Mouse (Mus musculus) limb, embryonic 14.5 days (tissue): ENCODE data around the gene Zmiz1. TPM values are rescaled to one million over a fixed set of nuclear protein-coding genes. Genes with fewer than 3 reads are reported as not detected.

Experiments
- ATAC-seq: fragments of 200-750 bp; cut with Nextera tagmentation; 2 replicates; pipeline ENCODE4 v1.8.0; 2017; ENCODE audit warnings: low read depth, moderate number of reproducible peaks, moderate TSS enrichment; ENCODE audit not compliant: low FRiP score
- DNase-seq: peaks from one replicate; pipeline ENCODE4 v3.0.0-alpha.2; 2015; ENCODE audit warnings: low spot score
- H3K27ac ChIP-seq: fragments of 300-500 bp; sonication (generic); replicated peaks from 2 replicates; pipeline ENCODE4 v1.5.1; 2014; ENCODE audit warnings: low read depth, mild to moderate bottlenecking, low read length, moderate library complexity, mixed read lengths
- H3K27me3 ChIP-seq: fragments of 300-500 bp; sonication (generic); 2 replicates; pipeline ENCODE4 v1.6.1; 2014; ENCODE audit warnings: low read length, mixed read lengths; ENCODE audit not compliant: control insufficient read depth, insufficient read depth
- H3K36me3 ChIP-seq: fragments of 300-500 bp; sonication (generic); 2 replicates; pipeline ENCODE4 v1.6.1; 2014; ENCODE audit warnings: mild to moderate bottlenecking, low read length, moderate library complexity, mixed read lengths; ENCODE audit not compliant: control insufficient read depth, insufficient read depth
- H3K4me1 ChIP-seq: fragments of 300-500 bp; sonication (generic); 2 replicates; pipeline ENCODE4 v1.6.1; 2014; ENCODE audit warnings: antibody characterized with exemption, low read length, mixed read lengths; ENCODE audit not compliant: control insufficient read depth, insufficient read depth
- H3K4me2 ChIP-seq: fragments of 300-500 bp; sonication (generic); replicated peaks from 2 replicates; pipeline ENCODE4 v1.6.1; 2014; ENCODE audit warnings: low read depth, mild to moderate bottlenecking, low read length, moderate library complexity; ENCODE audit not compliant: severe bottlenecking
- H3K4me3 ChIP-seq: fragments of 300-500 bp; sonication (generic); replicated peaks from 2 replicates; pipeline ENCODE4 v1.5.1; 2014; ENCODE audit warnings: low read length
- H3K9ac ChIP-seq: fragments of 300-500 bp; sonication (generic); 2 replicates; pipeline ENCODE4 v1.6.1; 2014; ENCODE audit warnings: mild to moderate bottlenecking, low read depth, low read length, moderate library complexity; ENCODE audit not compliant: severe bottlenecking
- H3K9me3 ChIP-seq: fragments of 300-500 bp; sonication (generic); 2 replicates; pipeline ENCODE4 v1.6.1; 2016; ENCODE audit warnings: low read length; ENCODE audit not compliant: control insufficient read depth
- POLR2A ChIP-seq: fragments of 200-500 bp; IDR thresholded peaks from 2 replicates; pipeline ENCODE4 v1.8.0; 2012; ENCODE audit warnings: inconsistent platforms, mild to moderate bottlenecking, moderate library complexity, borderline replicate concordance; ENCODE audit not compliant: insufficient read depth, insufficient read length; ENCODE audit errors: extremely low read depth
- WGBS: fragments of 180-500 bp; shearing (Covaris S2); extraction: QIAGEN DNeasy Blood & Tissue Kit; methylation state at CpG from one replicate; pipeline ENCODE4 v1.1.7; 2014; 5-methylcytosine and 5-hydroxymethylcytosine counted together
- polyA plus RNA-seq, 2 experiments: library from polyadenylated mRNA; depleted of rRNA in 1 of 2; stranded (reverse) in 1 of 2; unstranded in 1 of 2; fragments of >200 nt; fragmentation: Nextera tagmentation in 1 of 2; extraction: Ambion mirVana in 1 of 2; gene quantifications; 2 replicates each; pipeline versions ENCODE4 v1.2.1 to v1.2.3; 2012 to 2014

The Zmiz1 gene
- polyA plus RNA-seq, 2 experiments = 61.8 to 81.2 TPM

GRCm38 (mm10) chr14:25611815-25612698 is 153.1 kb downstream of the Zmiz1 start:
- Histone ChIP-seq H3K9me3 (no peaks in the 10 kb centered on the region), H3K27ac (no peak overlapping the region), H3K27me3 (no peaks in the 10 kb centered on the region), H3K36me3 (peaks cover 21% of the 10 kb centered on the region), H3K4me2 (no peak overlapping the region), H3K9ac (no peak overlapping the region), H3K4me1 (peaks cover 46% of the 10 kb centered on the region), H3K4me3 (no peak overlapping the region)
- whole genome bisulfite sequencing = 62% methylated on average over 10 of the region's 10 CpGs
- DNase-seq (no peak), ATAC-seq (no peak)
- TF ChIP-seq POLR2A = no peak

- ATAC-seq = no peak
- TF ChIP-seq POLR2A = no peak
Measured at GRCm38 (mm10) chr14:25613942-25614575, 155.1 kb downstream of the Zmiz1 start.

GRCm38 (mm10) chr14:25614684-25615083 is 155.7 kb downstream of the Zmiz1 start:
- 73% methylated on average over 5 of the region's 5 CpGs for WGBS
- peaks cover 43% of the 10 kb centered on the region for H3K36me3 ChIP-seq
- no peak overlapping the region for H3K4me3 ChIP-seq
- no peaks in the 10 kb centered on the region for H3K27me3 ChIP-seq
- no peaks in the 10 kb centered on the region for H3K9me3 ChIP-seq
- H3K4me1 ChIP-seq = peaks cover 32% of the 10 kb centered on the region
- ATAC-seq (no peak), DNase-seq (no peak)
- no peak overlapping the region for H3K4me2 ChIP-seq
- no peak overlapping the region for H3K27ac ChIP-seq
- H3K9ac ChIP-seq = no peak overlapping the region
- TF ChIP-seq POLR2A = no peak

More at GRCm38 (mm10) chr14:25613942-25614575, 155.1 kb downstream of the Zmiz1 start:
- Histone ChIP-seq H3K27ac (no peak overlapping the region), H3K9me3 (no peaks in the 10 kb centered on the region), H3K4me3 (no peak overlapping the region), H3K27me3 (no peaks in the 10 kb centered on the region), H3K36me3 (peaks cover 39% of the 10 kb centered on the region), H3K4me2 (no peak overlapping the region), H3K9ac (no peak overlapping the region), H3K4me1 (peaks cover 36% of the 10 kb centered on the region)
- no peak for DNase-seq
- WGBS = 83% methylated on average over 8 of the region's 8 CpGs

GRCm38 (mm10) chr14:25615602-25616001 is 156.6 kb downstream of the Zmiz1 start:
- no peak overlapping the region for H3K4me2 ChIP-seq
- H3K4me3 ChIP-seq = no peak overlapping the region
- no peak for DNase-seq
- no peak for ATAC-seq
- no peak for TF ChIP-seq POLR2A
- H3K9ac ChIP-seq = no peak overlapping the region
- no peaks in the 10 kb centered on the region for H3K9me3 ChIP-seq
- H3K27ac ChIP-seq = no peak overlapping the region
- WGBS = 85% methylated on average over 8 of the region's 8 CpGs
- peaks cover 23% of the 10 kb centered on the region for H3K4me1 ChIP-seq
- peaks cover 50% of the 10 kb centered on the region for H3K36me3 ChIP-seq
- no peaks in the 10 kb centered on the region for H3K27me3 ChIP-seq

- H3K36me3 ChIP-seq = peaks cover 50% of the 10 kb centered on the region
- TF ChIP-seq POLR2A = no peak
- no peak overlapping the region for H3K9ac ChIP-seq
- H3K4me3 ChIP-seq = no peak overlapping the region
- peaks cover 17% of the 10 kb centered on the region for H3K4me1 ChIP-seq
- no peaks in the 10 kb centered on the region for H3K27me3 ChIP-seq
- no peak overlapping the region for H3K27ac ChIP-seq
- no peak for ATAC-seq
- no peak for DNase-seq
- H3K4me2 ChIP-seq = no peak overlapping the region
- 70% methylated on average over 15 of the region's 15 CpGs for WGBS
- H3K9me3 ChIP-seq = no peaks in the 10 kb centered on the region
Measured at GRCm38 (mm10) chr14:25616009-25616723, 157.2 kb downstream of the Zmiz1 start.
